Mouse (Mus musculus) E14TG2a.4 (cell line): ENCODE measurements around the gene Gzmk.

Experiments
- CTCF ChIP-seq: conservative IDR thresholded peaks from 2 replicates; pipeline ENCODE4 v1.5.1; 2014; ENCODE audit warnings: low read length
- POU5F1 ChIP-seq: IDR thresholded peaks from 2 replicates; pipeline ENCODE4 v1.6.1; 2014; ENCODE audit warnings: low read length, borderline replicate concordance

DNA sequence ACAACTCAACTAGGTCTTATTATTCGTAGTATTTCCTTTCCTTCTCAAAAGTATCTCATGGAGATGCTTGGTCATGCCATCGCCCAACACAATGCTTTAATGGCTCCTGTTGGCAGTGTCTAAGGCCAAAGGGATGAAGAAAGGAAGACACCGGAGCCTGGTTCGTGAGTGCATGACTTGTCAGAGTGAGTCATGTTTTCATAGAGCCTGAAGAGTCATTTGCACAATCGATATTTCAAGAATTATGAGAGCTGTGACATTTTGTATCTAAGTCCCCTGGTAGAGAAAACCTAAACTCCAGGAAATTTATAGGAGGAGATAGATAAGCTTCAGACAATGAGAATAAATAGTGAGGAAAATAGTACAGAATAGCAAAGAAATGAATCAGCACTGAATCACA is 33.5 kb upstream of the Gzmk start:
- TF ChIP-seq CTCF (no peak), POU5F1 (no peak)
